Comparison of ENCODE assay signal across 31 mouse cellular contexts in the genomic region with DNA sequence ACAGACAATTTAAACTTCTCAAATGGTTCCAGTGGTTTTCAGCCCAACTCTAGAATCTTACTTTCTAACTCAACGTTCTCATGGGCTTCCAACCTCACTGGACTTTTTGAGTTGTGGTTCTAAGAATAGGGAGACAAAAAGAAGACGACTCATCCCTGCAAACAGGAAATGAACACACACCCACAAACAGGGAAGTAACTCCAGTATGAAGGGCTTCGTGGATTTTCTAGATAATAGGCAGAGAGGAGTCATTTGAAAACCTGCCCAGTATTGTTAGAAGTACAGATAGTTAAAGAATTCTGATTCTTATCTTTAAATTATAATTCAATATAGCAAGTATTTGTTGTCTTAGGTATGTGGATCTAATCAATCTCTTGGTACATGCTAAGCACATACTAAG. TPM values are rescaled to one million over a fixed set of nuclear protein-coding genes. Genes with fewer than 3 reads are reported as not detected.
DNase-seq lines count a peak whose midpoint lies in the region; ATAC-seq and TF ChIP-seq lines count a peak whose summit lies in the region.
"Had no signal": no experiment of that assay in that cellular context is flagged by ENCODE, and none has a peak within 500 bp of the region (broad histone marks: within the 10 kb centered on the region; RNA-seq: fewer than 3 reads in every experiment).

No protein-coding gene starts in this region.

- TF ChIP-seq POLR2A in lung, adult 2 months (IDR thresholded peaks at IDR 0.05; ENCODE audit: borderline replicate concordance, extremely low read depth, low read depth, low read length), result no peak

- H3K4me3 ChIP-seq in lung, adult 2 months (replicated peaks; ENCODE audit: extremely low read depth, low read depth, low read length), result no peak overlapping the region
- H3K4me3 ChIP-seq: embryonic facial prominence, embryonic 13.5 days; forebrain, embryonic 10.5 days; forebrain, embryonic 15.5 days; heart, adult 2 months; kidney, embryonic 15.5 days; layer of hippocampus, adult 2 months; lung, embryonic 15.5 days; midbrain, embryonic 12.5 days; myocyte; neural tube, embryonic 12.5 days had no signal

- peak; percentile 18; the same call in 1 of the 2 replicates for ATAC-seq in common myeloid progenitor, adult 5-6 weeks (replicated peaks; ENCODE audit: low read depth, poor library complexity, severe bottlenecking)
- peak; percentile 53 for ATAC-seq in megakaryocyte progenitor cell, adult 5-6 weeks (replicated peaks; ENCODE audit: poor library complexity)
- ATAC-seq: CD4-positive, CD25-positive, alpha-beta regulatory T cell, adult 4 months; forebrain, embryonic 15.5 days; hindbrain, embryonic 16.5 days had no signal

- DNase-seq in heart, adult 11 months, result peak; percentile 45
- DNase-seq in heart, postnatal 36 days, result no peak
- DNase-seq in lung, postnatal 25 days (ENCODE audit: low spot score), result peak; percentile 16
- DNase-seq in lung, adult 2 months, result no peak
- DNase-seq in left cerebral cortex, adult 11 months (ENCODE audit: low spot score), result no peak
- no peak for DNase-seq in layer of hippocampus, adult 8-10 months (ENCODE audit: low spot score in 2 of 2)
- DNase-seq: adrenal gland, adult 8-10 months; cerebellum, adult 11 months; cerebellum, adult 9-10 months; gastrocnemius, postnatal 25 days; heart, adult 2 months; heart, postnatal 14 days; kidney, adult 18-20 months; layer of hippocampus, postnatal 36 days; right cerebral cortex, adult 18-20 months; spleen, adult 18-20 months; thymus, adult 2 months; thymus, postnatal 4 days had no signal

- no peaks in the 10 kb centered on the region; the same call in 1 of the 2 replicates for H3K4me1 ChIP-seq in lung, adult 2 months (ENCODE audit: control insufficient read depth, insufficient read depth, low read length)

- intact Hi-C loops in heart, postnatal 36 days (cut with DNase I), result no loop called here

- TF ChIP-seq CTCF in lung, adult 2 months (IDR thresholded peaks at IDR 0.05; ENCODE audit: insufficient read depth, low read length), result no peak

- WGBS in lung, adult 2 months, result 49% methylated on average over 3 of the region's 3 CpGs

RNA-seq across cellular contexts. Expression of gene Tec, which starts 47.6 kb away (rescaled TPM):
- total RNA-seq in heart, postnatal 36 days (2021), result 10 to 100 TPM; 11.0 to 16.9 TPM
- 3.0 and 4.2 TPM in 2 replicates for polyA plus RNA-seq in lung, adult 2 months (2012; rRNA removed)
- total RNA-seq in common myeloid progenitor, adult 5-6 weeks (2017), result 47.5 and 57.8 TPM in 2 replicates
- 23.4 and 23.5 TPM in 2 replicates for total RNA-seq in megakaryocyte progenitor cell, adult 5-6 weeks (2015)
- 33.4 and 42.2 TPM in 2 replicates for total RNA-seq in megakaryocyte progenitor cell, adult 5-6 weeks (2017)
- 1 to 10 TPM; 1.1 to 5.9 (median 4.1) TPM for total RNA-seq in layer of hippocampus, adult 8-10 months (2022)

Comparison
In these comparisons a context has a peak if more than half of its experiments do, and no peak if none do; other contexts are left out.
1. DNase-seq: peak in heart, adult 11 months (single experiment) and lung, postnatal 25 days (single experiment); none in heart, postnatal 36 days (0 of 2), lung, adult 2 months (single experiment), left cerebral cortex, adult 11 months (single experiment) and layer of hippocampus, adult 8-10 months (0 of 2).